Mouse (Mus musculus) midbrain, embryonic 12.5 days (tissue): ENCODE data around the gene Dnah8. TPM values are rescaled to one million over a fixed set of nuclear protein-coding genes. Genes with fewer than 3 reads are reported as not detected.

ENCODE experiments used
- ATAC-seq: fragments of 200-750 bp; cut with Nextera tagmentation; 2 replicates; pipeline ENCODE4 v1.8.0; 2017; ENCODE audit warnings: low read depth, moderate TSS enrichment, moderate library complexity; ENCODE audit not compliant: low FRiP score
- H3K27ac ChIP-seq: fragments of 300-500 bp; sonication (generic); replicated peaks from 2 replicates; pipeline ENCODE4 v1.5.1; 2016; ENCODE audit warnings: mild to moderate bottlenecking
- H3K27me3 ChIP-seq: fragments of 300-500 bp; sonication (generic); 2 replicates; pipeline ENCODE4 v1.6.1; 2016; ENCODE audit warnings: mild to moderate bottlenecking
- H3K36me3 ChIP-seq: fragments of 300-500 bp; sonication (generic); 2 replicates; pipeline ENCODE4 v1.6.1; 2016
- H3K4me1 ChIP-seq: fragments of 300-500 bp; sonication (generic); 2 replicates; pipeline ENCODE4 v1.6.1; 2016
- H3K4me2 ChIP-seq: fragments of 300-500 bp; sonication (generic); replicated peaks from 2 replicates; pipeline ENCODE4 v1.6.1; 2016; ENCODE audit warnings: mild to moderate bottlenecking, moderate library complexity
- H3K4me3 ChIP-seq: fragments of 300-500 bp; sonication (generic); 2 replicates; pipeline ENCODE4 v1.5.1; 2016; ENCODE audit warnings: mild to moderate bottlenecking
- H3K9ac ChIP-seq: fragments of 300-500 bp; sonication (generic); replicated peaks from 2 replicates; pipeline ENCODE4 v1.6.1; 2016; ENCODE audit warnings: mild to moderate bottlenecking, moderate library complexity
- H3K9me3 ChIP-seq: fragments of 300-500 bp; sonication (generic); 2 replicates; pipeline ENCODE4 v1.6.1; 2016; ENCODE audit warnings: mild to moderate bottlenecking
- WGBS: fragments of 180-500 bp; shearing (Covaris S2); methylation state at CpG from one replicate; pipeline ENCODE4 v1.1.7; 2016; 5-methylcytosine and 5-hydroxymethylcytosine counted together
- polyA plus RNA-seq: library from polyadenylated mRNA; unstranded; fragments of >200 nt; fragmentation: Nextera tagmentation; extraction: Ambion mirVana; gene quantifications from 2 replicates; pipeline ENCODE4 v1.2.1, GENCODE M21; 2016

Dnah8 gene
- polyA plus RNA-seq, 1 experiment from 2014 or later = 0.66 TPM

GRCm38 (mm10) chr17:30735454-30735853, 111.3 kb downstream of the Dnah8 start:
- Histone ChIP-seq H3K4me2 (no peak overlapping the region), H3K36me3 (no peaks in the 10 kb centered on the region), H3K27ac (no peak overlapping the region), H3K9ac (no peak overlapping the region), H3K9me3 (peaks cover 4% of the 10 kb centered on the region; the same call in 1 of the 2 replicates), H3K4me3 (no peak overlapping the region), H3K27me3 (no peaks in the 10 kb centered on the region), H3K4me1 (no peaks in the 10 kb centered on the region)
- no peak for ATAC-seq
- 100% methylated on average over 2 of the region's 2 CpGs for WGBS

- ATAC-seq = no peak
Measured at GRCm38 (mm10) chr17:30737797-30738196, 113.6 kb downstream of the Dnah8 start.

GRCm38 (mm10) chr17:30739769-30740168, 115.6 kb downstream of the Dnah8 start:
- no peak for ATAC-seq
- Histone ChIP-seq H3K9ac (no peak overlapping the region), H3K4me1 (no peaks in the 10 kb centered on the region), H3K9me3 (peaks cover 4% of the 10 kb centered on the region; the same call in 1 of the 2 replicates), H3K4me3 (no peak overlapping the region), H3K27me3 (no peaks in the 10 kb centered on the region), H3K36me3 (no peaks in the 10 kb centered on the region), H3K4me2 (no peak overlapping the region), H3K27ac (no peak overlapping the region)
- 92% methylated on average over 3 of the region's 3 CpGs for WGBS

More at GRCm38 (mm10) chr17:30737797-30738196, 113.6 kb downstream of the Dnah8 start:
- WGBS = 52% methylated on average over 6 of the region's 6 CpGs
- Histone ChIP-seq H3K36me3 (no peaks in the 10 kb centered on the region), H3K27ac (no peak overlapping the region), H3K27me3 (no peaks in the 10 kb centered on the region), H3K4me3 (no peak overlapping the region), H3K9ac (no peak overlapping the region), H3K4me2 (no peak overlapping the region), H3K4me1 (no peaks in the 10 kb centered on the region), H3K9me3 (peaks cover 4% of the 10 kb centered on the region; the same call in 1 of the 2 replicates)

GRCm38 (mm10) chr17:30743947-30744346, 119.8 kb downstream of the Dnah8 start:
- ATAC-seq = no peak
- Histone ChIP-seq H3K9me3 (no peaks in the 10 kb centered on the region), H3K4me2 (no peak overlapping the region), H3K4me1 (0 out of 2 replicates have a peak, but pooled peaks cover 2% of the 10 kb centered on the region), H3K27me3 (no peaks in the 10 kb centered on the region), H3K4me3 (no peak overlapping the region), H3K36me3 (no peaks in the 10 kb centered on the region), H3K27ac (no peak overlapping the region), H3K9ac (no peak overlapping the region)
- 62% methylated on average over 3 of the region's 3 CpGs for WGBS

- Histone ChIP-seq H3K4me2 (no peak overlapping the region), H3K4me3 (no peak overlapping the region), H3K9ac (no peak overlapping the region), H3K36me3 (no peaks in the 10 kb centered on the region), H3K27ac (no peak overlapping the region), H3K9me3 (no peaks in the 10 kb centered on the region), H3K27me3 (no peaks in the 10 kb centered on the region), H3K4me1 (peaks cover 10% of the 10 kb centered on the region)
- no peak for ATAC-seq
- WGBS = 57% methylated on average over 29 of the region's 29 CpGs
Measured at GRCm38 (mm10) chr17:30746056-30747024, 122.2 kb downstream of the Dnah8 start.

GRCm38 (mm10) chr17:30749391-30749790, 125.2 kb downstream of the Dnah8 start:
- H3K9ac ChIP-seq = no peak overlapping the region
- no peak overlapping the region for H3K4me2 ChIP-seq
- 89% methylated on average over 12 of the region's 12 CpGs for WGBS
- ATAC-seq = no peak
- H3K36me3 ChIP-seq = no peaks in the 10 kb centered on the region
- peaks cover 10% of the 10 kb centered on the region for H3K4me1 ChIP-seq
- H3K4me3 ChIP-seq = no peak overlapping the region
- H3K27me3 ChIP-seq = no peaks in the 10 kb centered on the region
- H3K27ac ChIP-seq = no peak overlapping the region
- H3K9me3 ChIP-seq = no peaks in the 10 kb centered on the region

GRCm38 (mm10) chr17:30750269-30750668, 126.1 kb downstream of the Dnah8 start:
- H3K9ac ChIP-seq = no peak overlapping the region
- no peak for ATAC-seq
- H3K4me3 ChIP-seq = no peak overlapping the region
- H3K27ac ChIP-seq = no peak overlapping the region
- no peak overlapping the region for H3K4me2 ChIP-seq
- WGBS = 44% methylated on average over 6 of the region's 6 CpGs
- no peaks in the 10 kb centered on the region for H3K27me3 ChIP-seq
- no peaks in the 10 kb centered on the region for H3K36me3 ChIP-seq
- H3K4me1 ChIP-seq = peaks cover 10% of the 10 kb centered on the region
- no peaks in the 10 kb centered on the region for H3K9me3 ChIP-seq

GRCm38 (mm10) chr17:30752370-30752818, 128.2 kb downstream of the Dnah8 start:
- H3K9me3 ChIP-seq = no peaks in the 10 kb centered on the region
- ATAC-seq = no peak
- no peaks in the 10 kb centered on the region for H3K27me3 ChIP-seq
- H3K9ac ChIP-seq = no peak overlapping the region
- H3K4me2 ChIP-seq = no peak overlapping the region
- no peak overlapping the region for H3K27ac ChIP-seq
- 85% methylated on average over 12 of the region's 12 CpGs for WGBS
- H3K36me3 ChIP-seq = no peaks in the 10 kb centered on the region
- peaks cover 8% of the 10 kb centered on the region for H3K4me1 ChIP-seq
- no peak overlapping the region for H3K4me3 ChIP-seq

GRCm38 (mm10) chr17:30753201-30753600, 129.0 kb downstream of the Dnah8 start:
- Histone ChIP-seq H3K4me1 (peaks cover 8% of the 10 kb centered on the region), H3K4me3 (no peak overlapping the region), H3K9ac (no peak overlapping the region), H3K27ac (no peak overlapping the region), H3K36me3 (no peaks in the 10 kb centered on the region), H3K27me3 (no peaks in the 10 kb centered on the region), H3K9me3 (no peaks in the 10 kb centered on the region), H3K4me2 (no peak overlapping the region)
- 93% methylated on average over 6 of the region's 6 CpGs for WGBS
- no peak for ATAC-seq

- ATAC-seq = no peak
- H3K4me2 ChIP-seq = no peak overlapping the region
- H3K27me3 ChIP-seq = no peaks in the 10 kb centered on the region
- 96% methylated on average over 5 of the region's 5 CpGs for WGBS
- H3K9ac ChIP-seq = no peak overlapping the region
- no peak overlapping the region for H3K4me3 ChIP-seq
- H3K36me3 ChIP-seq = no peaks in the 10 kb centered on the region
- H3K27ac ChIP-seq = no peak overlapping the region
- no peaks in the 10 kb centered on the region for H3K9me3 ChIP-seq
- H3K4me1 ChIP-seq = no peaks in the 10 kb centered on the region
Measured at GRCm38 (mm10) chr17:30756771-30757170, 132.6 kb downstream of the Dnah8 start.

- Histone ChIP-seq H3K9ac (no peak overlapping the region), H3K4me2 (no peak overlapping the region), H3K4me1 (no peaks in the 10 kb centered on the region), H3K27me3 (no peaks in the 10 kb centered on the region), H3K27ac (no peak overlapping the region), H3K9me3 (no peaks in the 10 kb centered on the region), H3K4me3 (no peak overlapping the region), H3K36me3 (no peaks in the 10 kb centered on the region)
- 94% methylated on average over 4 of the region's 4 CpGs for WGBS
- ATAC-seq = no peak
Measured at GRCm38 (mm10) chr17:30760307-30760706, 136.2 kb downstream of the Dnah8 start.

GRCm38 (mm10) chr17:30764276-30764675, 140.1 kb downstream of the Dnah8 start:
- Histone ChIP-seq H3K27me3 (no peaks in the 10 kb centered on the region), H3K4me3 (no peak overlapping the region), H3K9me3 (no peaks in the 10 kb centered on the region), H3K27ac (no peak overlapping the region), H3K9ac (no peak overlapping the region), H3K36me3 (no peaks in the 10 kb centered on the region), H3K4me2 (no peak overlapping the region), H3K4me1 (no peaks in the 10 kb centered on the region)
- ATAC-seq = no peak
- 91% methylated on average over 8 of the region's 8 CpGs for WGBS
